Mouse (Mus musculus) olfactory bulb, adult 2 months (tissue): ENCODE measurements around the gene Anln.

ENCODE experiments used
- CTCF ChIP-seq: fragments of 200-500 bp; IDR thresholded peaks from 2 replicates; pipeline ENCODE4 v1.5.1; 2012; ENCODE audit warnings: low read depth, mild to moderate bottlenecking, low read length, moderate library complexity; ENCODE audit not compliant: insufficient read depth
- POLR2A ChIP-seq: fragments of 200-500 bp; IDR thresholded peaks from 2 replicates; pipeline ENCODE4 v1.6.1; 2012; ENCODE audit warnings: mild to moderate bottlenecking, low read depth, low read length, moderate library complexity; ENCODE audit not compliant: insufficient read depth

DNA sequence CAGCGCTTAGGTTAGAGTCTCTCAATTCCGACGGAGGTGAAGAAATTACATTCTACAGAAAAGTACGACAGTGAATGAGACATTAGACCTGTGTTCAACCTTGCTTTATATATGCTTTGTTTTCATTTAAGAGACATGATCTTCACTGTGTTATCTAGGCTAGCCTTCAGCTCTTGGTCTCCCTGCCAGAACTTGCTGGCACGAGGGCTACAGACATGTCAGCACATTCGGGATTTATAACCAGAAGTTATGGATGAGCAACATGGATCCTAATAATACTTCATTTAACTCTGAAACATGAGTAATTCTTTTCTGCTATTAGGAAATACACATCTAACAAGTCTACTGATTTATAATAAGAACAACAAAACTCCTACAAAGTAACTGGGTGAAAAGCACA, 28.1 kb downstream of the Anln start:
- TF ChIP-seq POLR2A, result no peak
- no peak for TF ChIP-seq CTCF
